Mouse (Mus musculus) lung, postnatal 0 days (tissue): ENCODE measurements around the gene Cpa1. TPM values are rescaled to one million over a fixed set of nuclear protein-coding genes. Genes with fewer than 3 reads are reported as not detected.

ENCODE experiments used
- ATAC-seq: fragments of 200-750 bp; cut with Nextera tagmentation; 2 replicates; pipeline ENCODE4 v1.8.0; 2017; ENCODE audit warnings: moderate library complexity
- DNase-seq: peaks from one replicate; pipeline ENCODE4 v3.0.0-alpha.2; 2016; ENCODE audit warnings: low spot score
- H3K27ac ChIP-seq: fragments of 300-500 bp; sonication (generic); 2 replicates; pipeline ENCODE4 v1.5.1; 2014; ENCODE audit warnings: antibody characterized with exemption, mild to moderate bottlenecking, low read length, mixed read lengths
- H3K27me3 ChIP-seq: fragments of 300-500 bp; sonication (generic); replicated peaks from 2 replicates; pipeline ENCODE4 v1.6.1; 2014; ENCODE audit warnings: low read length, mixed read lengths; ENCODE audit not compliant: insufficient read depth
- H3K36me3 ChIP-seq: fragments of 300-500 bp; sonication (generic); 2 replicates; pipeline ENCODE4 v1.6.1; 2014; ENCODE audit warnings: low read length, mixed read lengths; ENCODE audit not compliant: insufficient read depth
- H3K4me1 ChIP-seq: fragments of 300-500 bp; sonication (generic); 2 replicates; pipeline ENCODE4 v1.6.1; 2014; ENCODE audit warnings: antibody characterized with exemption, low read depth, low read length, mixed read lengths; ENCODE audit not compliant: insufficient read depth
- H3K4me2 ChIP-seq: fragments of 300-500 bp; sonication (generic); replicated peaks from 2 replicates; pipeline ENCODE4 v1.6.1; 2014; ENCODE audit warnings: low read depth, mild to moderate bottlenecking, low read length, moderate library complexity, mixed read lengths
- H3K4me3 ChIP-seq: fragments of 300-500 bp; sonication (generic); 2 replicates; pipeline ENCODE4 v1.5.1; 2014; ENCODE audit warnings: low read depth, low read length
- H3K9ac ChIP-seq: fragments of 300-500 bp; sonication (generic); replicated peaks from 2 replicates; pipeline ENCODE4 v1.6.1; 2014; ENCODE audit warnings: low read depth, mild to moderate bottlenecking
- H3K9me3 ChIP-seq: fragments of 300-500 bp; sonication (generic); 2 replicates; pipeline ENCODE4 v1.6.1; 2016; ENCODE audit warnings: low read length, mixed read lengths
- CTCF ChIP-seq: IDR thresholded peaks from 2 replicates; pipeline ENCODE4 v1.5.1; 2016; ENCODE audit warnings: antibody characterized with exemption, mild to moderate bottlenecking
- EP300 ChIP-seq: IDR thresholded peaks from 2 replicates; pipeline ENCODE4 v1.6.1; 2016; ENCODE audit warnings: antibody characterized with exemption, mild to moderate bottlenecking, control low read depth
- WGBS: fragments of 180-500 bp; shearing (Covaris S2); extraction: QIAGEN DNeasy Blood & Tissue Kit; methylation state at CpG from one replicate; pipeline ENCODE4 v1.1.7; 2014; 5-methylcytosine and 5-hydroxymethylcytosine counted together
- polyA plus RNA-seq: library from polyadenylated mRNA; unstranded; fragments of >200 nt; fragmentation: Nextera tagmentation; extraction: Ambion mirVana; gene quantifications from 2 replicates; pipeline ENCODE4 v1.2.1, GENCODE M21; 2015

The Cpa1 gene
- polyA plus RNA-seq, 1 experiment from 2014 or later, result 8.8 TPM

- Histone ChIP-seq H3K4me1 (peaks cover 4% of the 10 kb centered on the region; the same call in 1 of the 2 replicates), H3K36me3 (no peaks in the 10 kb centered on the region), H3K27ac (peak overlapping the region; percentile 35; the same call in 1 of the 2 replicates), H3K27me3 (no peaks in the 10 kb centered on the region), H3K4me3 (no peak overlapping the region), H3K9me3 (no peaks in the 10 kb centered on the region), H3K4me2 (peak overlapping the region; percentile 38), H3K9ac (no peak overlapping the region)
- DNase-seq (peak; percentile 64), ATAC-seq (0 out of 2 replicates have a peak, but pooled peaks have one; percentile 22)
- no peak for TF ChIP-seq EP300
- 24% methylated on average over 9 of the region's 9 CpGs for WGBS
Observed at GRCm38 (mm10) chr6:30674714-30675280, 35.8 kb downstream of the Cpa1 start.

- WGBS, result 18% methylated on average over 11 of the region's 11 CpGs
- Histone ChIP-seq H3K4me1 (peaks cover 4% of the 10 kb centered on the region; the same call in 1 of the 2 replicates), H3K4me2 (peak overlapping the region; percentile 38), H3K4me3 (no peak overlapping the region), H3K27me3 (no peaks in the 10 kb centered on the region), H3K9ac (no peak overlapping the region), H3K27ac (peak overlapping the region; percentile 17; the same call in 1 of the 2 replicates), H3K36me3 (no peaks in the 10 kb centered on the region), H3K9me3 (no peaks in the 10 kb centered on the region)
- DNase-seq, result peak; percentile 17
- ATAC-seq, result no peak
- TF ChIP-seq EP300 (no peak), CTCF (no peak)
Observed at GRCm38 (mm10) chr6:30675281-30675771, 36.3 kb downstream of the Cpa1 start.

- Histone ChIP-seq H3K27me3 (no peaks in the 10 kb centered on the region), H3K27ac (no peak overlapping the region), H3K36me3 (no peaks in the 10 kb centered on the region), H3K4me2 (no peak overlapping the region), H3K9me3 (no peaks in the 10 kb centered on the region), H3K4me3 (no peak overlapping the region), H3K9ac (no peak overlapping the region), H3K4me1 (peaks cover 4% of the 10 kb centered on the region; the same call in 1 of the 2 replicates)
- DNase-seq (no peak), ATAC-seq (no peak)
- WGBS, result 70% methylated on average over 6 of the region's 6 CpGs
- TF ChIP-seq EP300 (no peak), CTCF (no peak)
Observed at GRCm38 (mm10) chr6:30676506-30676905, 37.5 kb downstream of the Cpa1 start.

- ATAC-seq (no peak), DNase-seq (no peak)
- TF ChIP-seq EP300, result no peak
- TF ChIP-seq CTCF, result no peak
- Histone ChIP-seq H3K9me3 (no peaks in the 10 kb centered on the region), H3K4me2 (no peak overlapping the region), H3K4me3 (no peak overlapping the region), H3K27me3 (no peaks in the 10 kb centered on the region), H3K27ac (no peak overlapping the region), H3K4me1 (peaks cover 4% of the 10 kb centered on the region; the same call in 1 of the 2 replicates), H3K36me3 (no peaks in the 10 kb centered on the region), H3K9ac (no peak overlapping the region)
- 83% methylated on average over 9 of the region's 9 CpGs for WGBS
Observed at GRCm38 (mm10) chr6:30677591-30677990, 38.6 kb downstream of the Cpa1 start.

GRCm38 (mm10) chr6:30678482-30678881 lies 39.5 kb downstream of the Cpa1 start:
- ATAC-seq (no peak), DNase-seq (no peak)

GRCm38 (mm10) chr6:30679567-30679966 lies 40.5 kb downstream of the Cpa1 start:
- Histone ChIP-seq H3K27me3 (no peaks in the 10 kb centered on the region), H3K9me3 (no peaks in the 10 kb centered on the region), H3K27ac (no peak overlapping the region), H3K9ac (no peak overlapping the region), H3K4me1 (no peaks in the 10 kb centered on the region; the same call in 1 of the 2 replicates), H3K36me3 (no peaks in the 10 kb centered on the region), H3K4me3 (no peak overlapping the region), H3K4me2 (no peak overlapping the region)
- DNase-seq (peak; percentile 51), ATAC-seq (peak; percentile 77)
- TF ChIP-seq CTCF (no peak), EP300 (peak; percentile 66)
- 26% methylated on average over 5 of the region's 5 CpGs for WGBS

More at GRCm38 (mm10) chr6:30678482-30678881, 39.5 kb downstream of the Cpa1 start:
- Histone ChIP-seq H3K9me3 (no peaks in the 10 kb centered on the region), H3K9ac (no peak overlapping the region), H3K27me3 (no peaks in the 10 kb centered on the region), H3K4me1 (peaks cover 3% of the 10 kb centered on the region; the same call in 1 of the 2 replicates), H3K36me3 (no peaks in the 10 kb centered on the region), H3K4me3 (no peak overlapping the region), H3K4me2 (no peak overlapping the region), H3K27ac (no peak overlapping the region)
- 87% methylated on average over 6 of the region's 6 CpGs for WGBS
- TF ChIP-seq EP300 (no peak), CTCF (no peak)
